Mouse (Mus musculus): ENCODE results near the gene Wdr61.

Gene Wdr61

DNA sequence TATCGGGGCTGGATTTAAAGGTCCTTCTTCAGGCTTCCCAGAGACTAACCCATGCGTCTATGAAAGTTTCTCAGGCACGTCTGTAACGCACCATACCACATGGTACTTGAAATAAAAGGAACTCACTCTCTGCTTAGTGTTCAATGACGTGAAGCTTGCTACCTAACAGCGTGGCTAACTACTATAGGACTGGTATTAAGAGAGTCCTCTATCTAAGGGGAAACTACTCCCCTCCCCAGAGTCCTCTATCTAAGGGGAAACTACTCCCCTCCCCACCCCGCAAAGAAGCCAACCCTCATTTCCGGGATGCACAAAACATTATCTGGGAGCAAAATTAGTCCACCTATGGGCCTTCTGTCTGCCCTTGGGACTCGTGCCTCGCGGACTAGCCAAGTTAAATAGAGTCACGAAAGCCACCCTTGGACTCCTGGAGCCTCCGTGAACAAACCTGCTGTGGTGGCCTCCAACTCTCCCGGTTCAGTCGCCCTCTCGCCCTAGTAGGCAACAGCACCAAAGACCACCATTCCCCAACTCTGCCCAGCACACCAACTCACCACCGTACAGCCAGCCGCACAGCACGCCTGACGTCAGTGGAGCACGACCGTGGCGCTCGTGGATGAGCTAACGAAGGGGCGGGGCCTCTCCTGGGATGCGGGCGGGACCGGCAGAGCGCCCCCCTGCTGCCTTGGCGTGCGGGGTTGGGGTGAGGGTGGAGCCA is at the start of gene Wdr61:
Wdr61 (minus strand) TSS at position 599 of the 718 bp plus-strand sequence.
- DNase-seq (ENCODE audit: low read depth, low spot score), result peak; percentile 91

DNA sequence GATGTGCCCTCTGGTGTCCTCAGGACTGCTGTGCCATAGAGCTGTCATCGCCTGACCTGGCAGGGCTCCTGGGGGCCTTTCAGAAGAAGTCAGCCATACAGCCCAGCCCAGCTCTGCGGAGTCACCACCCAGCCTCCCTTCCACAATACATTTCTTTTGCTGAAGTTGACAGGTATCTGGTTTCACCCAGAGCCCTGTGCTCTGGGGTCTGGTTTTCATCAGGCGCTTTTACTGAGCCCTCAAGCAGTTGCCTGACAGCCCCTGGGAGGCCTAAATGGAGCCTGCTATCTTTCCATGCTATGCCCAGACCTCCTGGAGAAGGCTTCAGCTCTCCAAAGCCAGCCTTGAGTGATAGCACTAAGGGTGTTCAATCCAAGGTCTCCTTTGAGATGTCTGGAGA is 49.7 kb upstream of the Wdr61 start:
- DNase-seq (ENCODE audit: low read depth, low spot score), result no peak

GRCm38 (mm10) chr9:54782504-54782903 is 48.2 kb upstream of the Wdr61 start:
- DNase-seq (ENCODE audit: low read depth, low spot score), result no peak

- DNase-seq (ENCODE audit: low read depth, low spot score), result no peak
Observed at GRCm38 (mm10) chr9:54779280-54779679, 45.0 kb upstream of the Wdr61 start.

- DNase-seq (ENCODE audit: low read depth, low spot score), result no peak
Observed at GRCm38 (mm10) chr9:54776451-54776982, 42.2 kb upstream of the Wdr61 start.

GRCm38 (mm10) chr9:54770140-54770780 is 35.9 kb upstream of the Wdr61 start:
- no peak for DNase-seq (ENCODE audit: low read depth, low spot score)

GRCm38 (mm10) chr9:54765336-54766085 is 31.2 kb upstream of the Wdr61 start:
- no peak for DNase-seq (ENCODE audit: low read depth, low spot score)

- no peak for DNase-seq (ENCODE audit: low read depth, low spot score)
Observed at GRCm38 (mm10) chr9:54764561-54765217, 30.4 kb upstream of the Wdr61 start, which contains the start of gene Crabp1. Gene Crabp1, plus strand, starts transcription at chr9:54764748.

- no peak for DNase-seq (ENCODE audit: low read depth, low spot score)
Observed at GRCm38 (mm10) chr9:54764091-54764490, 29.8 kb upstream of the Wdr61 start.

GRCm38 (mm10) chr9:54759592-54759991 is 25.3 kb upstream of the Wdr61 start:
- DNase-seq (ENCODE audit: low read depth, low spot score), result no peak

- no peak for DNase-seq (ENCODE audit: low read depth, low spot score)
Observed at GRCm38 (mm10) chr9:54752944-54753295, 18.6 kb upstream of the Wdr61 start.

- no peak for DNase-seq (ENCODE audit: low read depth, low spot score)
Observed at GRCm38 (mm10) chr9:54752201-54752943, 18.1 kb upstream of the Wdr61 start.

DNA sequence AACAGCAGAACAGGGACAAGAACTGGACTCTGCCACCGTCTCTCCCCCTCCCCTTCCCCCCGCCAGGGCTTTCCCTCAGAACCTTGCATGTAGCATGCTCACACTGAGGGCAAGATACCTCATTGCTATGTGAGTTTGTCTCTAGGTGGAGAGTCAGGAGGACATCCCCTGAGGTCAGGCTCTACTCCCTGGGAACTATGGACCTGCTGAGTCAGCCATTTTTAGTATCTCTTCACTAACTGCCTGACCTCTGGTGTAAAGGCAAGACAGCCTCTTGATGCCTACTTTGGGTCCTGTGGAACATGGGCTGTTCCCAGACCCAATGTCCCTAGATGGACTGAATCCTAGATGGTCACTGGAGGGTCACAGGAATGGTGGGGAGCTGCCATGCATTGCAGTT is 17.4 kb upstream of the Wdr61 start:
- no peak for DNase-seq (ENCODE audit: low read depth, low spot score)

- DNase-seq (ENCODE audit: low read depth, low spot score), result no peak
Observed at GRCm38 (mm10) chr9:54750215-54750981, 16.1 kb upstream of the Wdr61 start.

- DNase-seq (ENCODE audit: low read depth, low spot score), result no peak
Observed at GRCm38 (mm10) chr9:54745740-54746370, 11.5 kb upstream of the Wdr61 start.

GRCm38 (mm10) chr9:54743891-54744290 is 9.6 kb upstream of the Wdr61 start:
- DNase-seq (ENCODE audit: low read depth, low spot score), result no peak

- no peak for DNase-seq (ENCODE audit: low read depth, low spot score)
Observed at GRCm38 (mm10) chr9:54738376-54738775, 4.1 kb upstream of the Wdr61 start.

- peak; percentile 52 for DNase-seq (ENCODE audit: low read depth, low spot score)
Observed at GRCm38 (mm10) chr9:54736284-54736701, 2.0 kb upstream of the Wdr61 start.

DNA sequence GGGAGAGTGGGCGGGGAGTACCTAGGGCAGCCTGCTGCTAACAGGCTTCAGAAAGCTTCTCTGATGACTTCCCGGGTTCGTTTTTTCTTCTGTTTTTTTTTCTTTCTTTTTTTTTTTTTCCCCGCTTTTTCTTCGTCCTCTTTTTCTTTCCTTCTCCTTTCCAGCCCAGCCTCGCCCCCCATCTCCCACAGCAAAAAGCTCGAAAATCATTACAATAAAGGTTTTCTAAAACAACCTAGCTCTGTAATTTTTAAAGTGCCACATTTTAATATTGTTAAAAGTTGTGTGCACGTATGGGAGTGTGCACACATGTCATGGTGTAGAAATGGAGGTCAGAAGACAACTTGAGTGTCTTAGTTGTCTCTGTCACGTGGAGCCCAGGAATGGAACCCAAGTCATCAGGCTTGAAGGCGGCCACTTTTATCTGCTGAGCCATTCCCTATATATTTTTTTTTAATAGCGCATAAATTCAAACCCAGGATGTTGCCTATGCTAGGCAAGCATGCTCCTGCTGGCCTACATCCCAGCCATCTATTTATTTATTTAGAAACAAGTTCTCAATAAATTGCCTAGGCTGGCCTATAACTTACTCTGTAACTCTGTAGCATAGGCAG is 427 bp upstream of the Wdr61 start:
- no peak for DNase-seq (ENCODE audit: low read depth, low spot score)

Measured in skeletal muscle tissue, adult 2 months (tissue).